ENCODE assay signal across 8 mouse cellular contexts in genomic region chr13:112153681-112154127, GRCm38 (mm10).
A peak's percentile ranks its signal among the peaks of the same experiment; 100 is the strongest.
DNase-seq lines count a peak whose midpoint lies in the region; ATAC-seq lines count a peak whose summit lies in the region.

No protein-coding gene starts in this region.

- H3K4me1 ChIP-seq in hindbrain, embryonic 14.5 days (replicated peaks; ENCODE audit: control insufficient read depth, insufficient read depth, low read length): peaks cover 17% of the 10 kb centered on the region

- H3K27ac ChIP-seq in hindbrain, embryonic 14.5 days: no peak overlapping the region; the same call in 1 of the 2 replicates

- no peak overlapping the region for H3K9ac ChIP-seq in hindbrain, embryonic 14.5 days

- no peaks in the 10 kb centered on the region for H3K9me3 ChIP-seq in hindbrain, embryonic 14.5 days (ENCODE audit: control insufficient read depth, low read length)

- 47% methylated on average over 4 of the region's 4 CpGs for WGBS in hindbrain, embryonic 14.5 days

- no peak overlapping the region for H3K4me3 ChIP-seq in hindbrain, embryonic 14.5 days (replicated peaks; ENCODE audit: low read length)

- H3K4me2 ChIP-seq in hindbrain, embryonic 14.5 days (replicated peaks): peak overlapping the region; percentile 43

- H3K27me3 ChIP-seq in hindbrain, embryonic 14.5 days (ENCODE audit: control insufficient read depth, insufficient read depth, low read length): no peaks in the 10 kb centered on the region

- DNase-seq in adrenal gland, postnatal 10 days: peak; percentile 54
- DNase-seq in adrenal gland, adult 8-10 months: no peak
- peak; percentile 31 for DNase-seq in thymus, postnatal 4 days
- DNase-seq in thymus, adult 18-20 months: no peak
- DNase-seq in hindbrain, embryonic 14.5 days (ENCODE audit: low spot score): peak; percentile 51
- peak; percentile 54 for DNase-seq in mesoderm, embryonic 11.5 days (ENCODE audit: low read depth, low spot score)
- DNase-seq in spleen, postnatal 4 days (ENCODE audit: low spot score in 2 of 2): no peak

- ATAC-seq in hindbrain, embryonic 14.5 days (ENCODE audit: low FRiP score): 0 out of 2 replicates have a peak, but pooled peaks have one; percentile 40
- ATAC-seq in monocyte, adult 5-6 weeks (replicated peaks; ENCODE audit: insufficient number of reproducible peaks, low FRiP score, low TSS enrichment, poor library complexity, severe bottlenecking): no peak

- H3K36me3 ChIP-seq in hindbrain, embryonic 14.5 days (replicated peaks; ENCODE audit: control insufficient read depth, insufficient read depth): no peaks in the 10 kb centered on the region

Comparison
In these comparisons a context has a peak if more than half of its experiments do, and no peak if none do; other contexts are left out.
1. DNase-seq: peak in adrenal gland, postnatal 10 days (single experiment), thymus, postnatal 4 days (single experiment), hindbrain, embryonic 14.5 days (single experiment) and mesoderm, embryonic 11.5 days (single experiment); none in adrenal gland, adult 8-10 months (single experiment), thymus, adult 18-20 months (0 of 2) and spleen, postnatal 4 days (0 of 2).